Mouse (Mus musculus) hindbrain, embryonic 15.5 days (tissue): ENCODE measurements around the gene Hist1h2bb. TPM values are rescaled to one million over a fixed set of nuclear protein-coding genes. Genes with fewer than 3 reads are reported as not detected.
"Not testable (repeated sequence)": the region's sequence is repeated elsewhere in the genome, so short reads cannot be mapped to it uniquely, and the experiment has no call there.

Experiments
- ATAC-seq: fragments of 200-750 bp; cut with Nextera tagmentation; 2 replicates; pipeline ENCODE4 v1.8.0; 2017; ENCODE audit warnings: low read depth, moderate number of reproducible peaks, moderate TSS enrichment; ENCODE audit not compliant: low FRiP score
- H3K27ac ChIP-seq: fragments of 300-500 bp; sonication (generic); replicated peaks from 2 replicates; pipeline ENCODE4 v1.5.1; 2015; ENCODE audit warnings: mild to moderate bottlenecking, inconsistent platforms
- H3K27me3 ChIP-seq: fragments of 300-500 bp; sonication (generic); 2 replicates; pipeline ENCODE4 v1.6.1; 2015; ENCODE audit warnings: control low read depth, inconsistent platforms
- H3K36me3 ChIP-seq: fragments of 300-500 bp; sonication (generic); 2 replicates; pipeline ENCODE4 v1.6.1; 2015; ENCODE audit warnings: control low read depth, inconsistent platforms
- H3K4me1 ChIP-seq: fragments of 300-500 bp; sonication (generic); replicated peaks from 2 replicates; pipeline ENCODE4 v1.6.1; 2015; ENCODE audit warnings: control low read depth, inconsistent platforms
- H3K4me2 ChIP-seq: fragments of 300-500 bp; sonication (generic); 2 replicates; pipeline ENCODE4 v1.6.1; 2015; ENCODE audit warnings: moderate library complexity, mild to moderate bottlenecking, inconsistent platforms
- H3K4me3 ChIP-seq: fragments of 300-500 bp; sonication (generic); 2 replicates; pipeline ENCODE4 v1.5.1; 2015; ENCODE audit warnings: mild to moderate bottlenecking, inconsistent platforms
- H3K9ac ChIP-seq: fragments of 300-500 bp; sonication (generic); 2 replicates; pipeline ENCODE4 v1.6.1; 2015; ENCODE audit warnings: inconsistent platforms
- H3K9me3 ChIP-seq: fragments of 300-500 bp; sonication (generic); 2 replicates; pipeline ENCODE4 v1.6.1; 2016; ENCODE audit warnings: control low read depth, inconsistent platforms
- WGBS: fragments of 180-500 bp; shearing (Covaris S2); methylation state at CpG from one replicate; pipeline ENCODE4 v1.1.7; 2015; 5-methylcytosine and 5-hydroxymethylcytosine counted together
- polyA plus RNA-seq: library from polyadenylated mRNA; unstranded; fragments of >200 nt; fragmentation: Nextera tagmentation; extraction: Ambion mirVana; gene quantifications from 2 replicates; pipeline ENCODE4 v1.2.1, GENCODE M21; 2015

Gene Hist1h2bb
- polyA plus RNA-seq, 1 experiment from 2014 or later: not detected

DNA sequence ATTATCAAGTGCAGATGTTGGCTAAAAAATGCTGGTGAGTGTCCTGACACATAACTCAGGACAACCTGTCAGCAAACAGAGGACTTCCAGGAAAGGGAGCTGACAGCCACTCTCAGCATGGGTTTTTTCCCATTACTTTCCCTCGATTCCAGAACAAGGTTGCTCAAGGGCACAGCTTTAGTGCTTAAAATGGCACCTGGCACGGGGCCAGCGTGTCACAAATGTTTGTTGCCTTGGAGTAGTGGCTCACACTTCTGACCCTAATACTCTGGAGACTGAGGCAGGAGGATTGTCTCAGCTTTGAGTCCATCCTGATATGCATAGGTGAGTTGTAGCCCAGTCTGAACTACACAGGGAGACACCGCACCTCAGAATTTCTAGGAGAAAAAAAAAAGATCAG, 37.9 kb upstream of the Hist1h2bb start:
- no peak for ATAC-seq
- no peak overlapping the region for H3K9ac ChIP-seq
- peaks cover 8% of the 10 kb centered on the region for H3K4me1 ChIP-seq
- no peaks in the 10 kb centered on the region for H3K36me3 ChIP-seq
- H3K27me3 ChIP-seq: no peaks in the 10 kb centered on the region
- 81% methylated on average over 4 of the region's 4 CpGs for WGBS
- no peak overlapping the region for H3K27ac ChIP-seq
- H3K9me3 ChIP-seq: no peaks in the 10 kb centered on the region
- no peak overlapping the region for H3K4me2 ChIP-seq
- H3K4me3 ChIP-seq: no peak overlapping the region

DNA sequence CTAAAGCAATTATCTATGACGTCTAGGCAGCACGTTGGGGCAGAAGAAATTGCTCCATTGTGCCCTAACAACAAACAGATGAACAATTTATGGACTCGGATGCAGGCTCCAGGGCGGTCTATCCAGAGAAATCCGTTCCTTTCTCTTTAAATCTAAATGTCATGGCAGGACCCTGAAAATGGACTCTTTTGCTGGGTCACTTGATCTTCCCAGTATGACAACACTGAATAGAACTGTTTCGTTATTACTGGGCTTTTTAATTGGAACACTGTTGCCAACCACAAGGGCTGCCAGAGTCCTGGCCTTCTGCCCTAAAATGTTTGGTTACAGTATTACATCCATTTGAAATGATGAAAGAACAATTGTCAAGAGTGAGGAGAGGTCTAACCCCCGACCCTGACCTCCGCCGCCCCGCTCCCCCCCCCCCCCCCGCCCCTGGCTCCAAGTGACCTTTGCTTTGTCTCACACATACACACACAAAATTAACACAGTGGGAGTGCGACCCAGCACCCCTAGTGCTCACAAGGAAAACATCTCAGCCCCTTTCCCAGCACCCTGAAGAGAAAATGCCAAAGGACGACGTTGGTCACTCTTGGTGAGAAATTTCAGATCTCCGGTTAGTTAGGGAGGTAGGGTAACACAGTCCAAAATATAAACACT, 36.7 kb upstream of the Hist1h2bb start:
- ATAC-seq: no peak
- 9% methylated on average over 15 of the region's 15 CpGs for WGBS
- peak overlapping the region; percentile 0; the same call in 1 of the 2 replicates for H3K27ac ChIP-seq

DNA sequence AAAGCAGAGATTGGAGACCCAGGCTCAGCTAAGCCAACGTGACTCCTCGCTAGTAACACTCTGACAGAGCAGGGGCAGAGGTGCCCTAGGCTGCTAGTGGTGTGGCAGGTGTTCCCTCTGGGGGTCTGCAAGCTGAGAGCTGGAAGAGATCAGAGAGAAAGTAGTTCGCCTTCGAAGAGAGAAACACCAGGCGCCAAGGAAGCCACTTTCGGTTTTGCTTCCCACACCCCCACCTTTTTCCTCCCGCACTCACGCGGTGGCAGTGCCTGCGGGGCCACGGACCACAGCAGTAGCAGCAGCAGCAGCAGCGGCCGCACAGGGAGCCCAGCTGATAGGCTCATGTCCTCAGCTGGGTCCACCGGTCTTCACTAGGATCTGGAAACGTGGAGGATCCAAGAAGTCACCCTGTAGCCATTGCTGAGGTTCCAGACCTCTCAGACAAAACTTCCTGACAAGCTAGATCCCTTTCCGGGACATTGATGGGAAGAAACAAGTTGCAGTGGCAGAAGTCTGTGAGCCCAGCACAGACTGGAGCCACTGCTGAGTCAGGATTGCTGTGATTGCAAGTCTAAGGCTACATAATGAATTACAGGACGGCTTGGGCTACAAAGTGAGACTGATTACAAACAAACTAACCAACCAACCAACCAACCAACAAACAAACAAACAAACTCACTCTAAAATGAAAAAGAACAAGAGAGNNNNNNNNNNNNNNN, 36.0 kb upstream of the Hist1h2bb start, which contains the start of gene Hfe:
Hfe (minus strand) TSS at position 481 of the 716 bp plus-strand sequence.
- H3K4me1 ChIP-seq: peaks cover 8% of the 10 kb centered on the region
- H3K27ac ChIP-seq: peak within 1 kb of the TSS; percentile 0; the same call in 1 of the 2 replicates
- H3K4me2 ChIP-seq: peak within 1 kb of the TSS; percentile 54
- 3% methylated on average over 17 of the region's 17 CpGs for WGBS
- no peaks in the 10 kb centered on the region for H3K27me3 ChIP-seq
- H3K9me3 ChIP-seq: no peaks in the 10 kb centered on the region
- H3K4me3 ChIP-seq: peak within 1 kb of the TSS; percentile 28
- no peaks in the 10 kb centered on the region for H3K36me3 ChIP-seq
- peak; percentile 72; the same call in 1 of the 2 replicates for ATAC-seq
- peak within 1 kb of the TSS; percentile 21; the same call in 1 of the 2 replicates for H3K9ac ChIP-seq

More for the DNA sequence above, 36.7 kb upstream of the Hist1h2bb start:
- H3K9me3 ChIP-seq: no peaks in the 10 kb centered on the region
- H3K36me3 ChIP-seq: no peaks in the 10 kb centered on the region
- peak overlapping the region; percentile 28 for H3K4me3 ChIP-seq
- peaks cover 8% of the 10 kb centered on the region for H3K4me1 ChIP-seq
- no peaks in the 10 kb centered on the region for H3K27me3 ChIP-seq
- H3K9ac ChIP-seq: peak overlapping the region; percentile 21; the same call in 1 of the 2 replicates
- peak overlapping the region; percentile 54 for H3K4me2 ChIP-seq

DNA sequence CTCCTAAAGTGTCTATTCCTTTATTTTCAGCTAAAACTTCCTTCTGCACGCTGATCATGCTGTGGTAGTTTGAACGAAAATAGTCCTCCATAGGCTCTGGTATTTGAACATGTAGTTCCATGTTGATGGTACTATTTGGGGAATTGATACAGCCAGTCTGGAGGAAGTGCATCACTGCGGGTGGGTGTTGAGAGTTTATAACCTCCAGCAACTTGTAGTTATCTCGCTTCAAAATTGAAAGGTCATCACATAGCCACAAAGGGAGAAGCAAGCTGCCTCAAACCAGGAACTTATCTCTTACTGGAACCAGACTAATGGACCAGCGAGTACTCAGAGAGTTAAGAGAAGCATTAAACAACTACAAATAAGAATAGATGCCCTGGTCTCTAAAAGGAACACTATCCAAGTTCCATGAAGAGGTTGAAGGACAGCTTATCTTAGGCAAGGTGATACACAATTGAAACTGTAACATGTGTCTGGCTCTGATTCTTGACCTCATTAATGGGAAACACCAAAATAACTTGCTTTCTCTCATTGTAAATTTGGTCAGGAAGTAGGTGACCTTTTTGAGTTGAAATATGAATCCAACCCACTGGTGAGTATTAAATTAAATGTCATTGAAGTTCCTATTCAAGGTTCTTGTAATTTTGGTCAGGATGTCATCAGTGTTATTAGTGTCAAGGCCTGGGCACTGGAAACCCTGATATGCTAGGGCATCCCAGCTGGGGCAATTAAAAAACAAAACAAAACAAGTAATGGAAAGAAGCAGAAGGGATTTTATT, 30.1 kb upstream of the Hist1h2bb start:
- Histone ChIP-seq H3K4me1 (no peaks in the 10 kb centered on the region), H3K36me3 (no peaks in the 10 kb centered on the region), H3K9ac (no peak overlapping the region), H3K4me2 (no peak overlapping the region), H3K9me3 (no peaks in the 10 kb centered on the region), H3K27ac (no peak overlapping the region), H3K4me3 (no peak overlapping the region), H3K27me3 (no peaks in the 10 kb centered on the region)
- ATAC-seq: no peak
- 88% methylated on average over 5 of the region's 5 CpGs for WGBS

DNA sequence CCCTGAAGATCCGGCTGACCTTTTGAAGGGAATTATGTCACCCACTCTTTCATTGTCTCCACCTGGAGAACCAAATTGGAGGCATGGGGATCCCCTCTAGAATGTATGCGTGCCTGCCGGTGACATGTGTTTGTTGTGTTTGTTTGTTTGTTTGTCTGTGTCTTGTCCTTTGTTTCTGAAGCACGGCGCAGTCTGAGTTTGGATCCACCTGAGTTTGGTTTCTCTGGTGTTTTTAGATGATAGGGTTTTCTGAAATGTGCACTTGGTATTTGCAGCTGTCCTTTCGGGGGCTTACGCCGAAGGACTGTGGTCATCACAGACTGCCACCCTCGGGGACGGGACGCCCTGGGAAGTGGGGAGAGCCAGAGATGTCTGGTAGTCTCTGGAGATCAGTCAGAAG, 29.4 kb upstream of the Hist1h2bb start:
- Histone ChIP-seq H3K4me3 (no peak overlapping the region), H3K27ac (no peak overlapping the region), H3K9me3 (no peaks in the 10 kb centered on the region), H3K27me3 (no peaks in the 10 kb centered on the region), H3K36me3 (no peaks in the 10 kb centered on the region), H3K9ac (no peak overlapping the region), H3K4me1 (no peaks in the 10 kb centered on the region), H3K4me2 (no peak overlapping the region)
- WGBS: 57% methylated on average over 11 of the region's 11 CpGs
- no peak for ATAC-seq

DNA sequence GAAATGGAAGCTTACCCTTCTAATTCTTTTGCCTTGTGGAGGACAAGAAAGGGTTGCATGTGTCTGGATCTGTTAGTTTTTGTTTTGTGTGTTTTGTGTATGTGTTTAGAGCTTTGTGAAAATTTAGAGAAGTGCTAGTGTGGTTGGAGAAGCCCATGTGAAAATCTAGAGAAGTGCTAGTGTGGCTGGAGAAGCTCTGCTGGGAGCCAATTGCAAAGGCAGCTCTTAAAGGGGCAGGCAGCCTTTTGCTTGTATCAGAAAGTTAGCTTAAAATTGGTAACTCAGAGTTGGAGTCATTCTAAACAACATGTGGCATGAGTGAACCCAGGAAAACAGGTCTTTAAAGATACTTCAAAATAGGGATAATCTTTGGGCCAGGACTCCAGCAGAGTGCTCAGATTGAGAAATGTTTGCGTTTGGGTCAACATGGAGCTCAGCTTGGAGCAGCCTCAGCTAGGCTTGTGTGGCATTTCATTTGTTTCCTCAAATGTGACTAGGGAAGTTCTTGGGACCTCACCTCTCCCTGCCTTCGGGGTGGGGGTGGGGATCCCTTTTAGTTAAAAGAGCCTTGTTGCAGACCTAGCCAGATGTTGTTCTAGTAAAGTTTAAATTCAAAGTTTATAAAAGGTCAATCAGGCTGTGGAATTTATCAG, 28.8 kb upstream of the Hist1h2bb start:
- H3K4me2 ChIP-seq, H3K27ac ChIP-seq: not testable (repeated sequence)
- WGBS: 18% methylated on average over 2 of the region's 2 CpGs

DNA sequence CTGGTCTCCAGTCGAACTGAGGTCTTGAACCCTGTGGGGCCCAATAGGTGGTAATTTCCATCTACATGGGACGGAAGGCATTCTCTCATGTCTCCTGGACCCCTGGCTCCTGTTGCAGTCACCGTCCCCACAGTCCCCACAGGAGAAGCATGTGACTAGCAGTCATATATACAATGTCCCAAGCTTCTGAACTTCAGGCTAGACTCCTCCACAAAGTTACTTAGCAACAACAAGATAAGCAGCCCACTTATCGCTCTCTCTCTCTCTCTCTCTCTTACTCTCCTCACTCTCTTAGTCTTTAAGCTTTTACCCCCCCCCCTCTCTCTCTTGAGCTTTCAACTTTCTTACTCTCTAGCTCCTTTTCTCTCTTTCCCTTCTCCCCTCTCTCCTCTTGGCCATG, 22.3 kb upstream of the Hist1h2bb start:
- Histone ChIP-seq H3K36me3 (no peaks in the 10 kb centered on the region), H3K4me3 (no peak overlapping the region), H3K4me1 (no peaks in the 10 kb centered on the region), H3K9me3 (no peaks in the 10 kb centered on the region), H3K27ac (no peak overlapping the region), H3K4me2 (no peak overlapping the region), H3K27me3 (no peaks in the 10 kb centered on the region), H3K9ac (no peak overlapping the region)
- ATAC-seq: no peak
- 83% methylated on average over 4 of the region's 4 CpGs for WGBS

More for the DNA sequence above, 28.8 kb upstream of the Hist1h2bb start:
- not testable (repeated sequence) for H3K9me3 ChIP-seq, H3K27me3 ChIP-seq, H3K4me1 ChIP-seq, H3K9ac ChIP-seq, ATAC-seq, H3K36me3 ChIP-seq, H3K4me3 ChIP-seq

DNA sequence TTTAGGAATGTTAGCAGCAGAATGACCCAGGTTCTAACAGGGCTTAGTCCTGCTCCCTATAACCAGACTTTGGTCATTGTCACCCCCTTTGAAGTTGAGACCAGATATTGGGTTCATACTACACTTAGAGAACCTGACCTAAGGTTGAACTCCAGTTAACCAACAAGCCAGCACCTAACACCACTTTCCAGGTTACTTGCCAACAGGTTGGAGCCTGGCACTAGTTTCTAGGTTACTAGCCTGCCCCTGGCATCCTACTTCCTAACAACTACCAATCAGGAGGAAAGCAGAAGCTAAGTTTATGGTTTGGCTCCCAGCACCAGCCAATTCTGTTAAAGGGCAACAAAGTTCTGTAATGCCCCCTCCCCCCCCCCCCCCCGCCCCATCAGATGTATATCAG, 21.3 kb upstream of the Hist1h2bb start:
- H3K9ac ChIP-seq: no peak overlapping the region
- H3K9me3 ChIP-seq: no peaks in the 10 kb centered on the region
- no peaks in the 10 kb centered on the region for H3K4me1 ChIP-seq
- H3K36me3 ChIP-seq: no peaks in the 10 kb centered on the region
- H3K27me3 ChIP-seq: no peaks in the 10 kb centered on the region
- no peak overlapping the region for H3K4me2 ChIP-seq
- no peak overlapping the region for H3K27ac ChIP-seq
- no peak for ATAC-seq
- 40% methylated on average over 1 of the region's 1 CpGs for WGBS
- no peak overlapping the region for H3K4me3 ChIP-seq

DNA sequence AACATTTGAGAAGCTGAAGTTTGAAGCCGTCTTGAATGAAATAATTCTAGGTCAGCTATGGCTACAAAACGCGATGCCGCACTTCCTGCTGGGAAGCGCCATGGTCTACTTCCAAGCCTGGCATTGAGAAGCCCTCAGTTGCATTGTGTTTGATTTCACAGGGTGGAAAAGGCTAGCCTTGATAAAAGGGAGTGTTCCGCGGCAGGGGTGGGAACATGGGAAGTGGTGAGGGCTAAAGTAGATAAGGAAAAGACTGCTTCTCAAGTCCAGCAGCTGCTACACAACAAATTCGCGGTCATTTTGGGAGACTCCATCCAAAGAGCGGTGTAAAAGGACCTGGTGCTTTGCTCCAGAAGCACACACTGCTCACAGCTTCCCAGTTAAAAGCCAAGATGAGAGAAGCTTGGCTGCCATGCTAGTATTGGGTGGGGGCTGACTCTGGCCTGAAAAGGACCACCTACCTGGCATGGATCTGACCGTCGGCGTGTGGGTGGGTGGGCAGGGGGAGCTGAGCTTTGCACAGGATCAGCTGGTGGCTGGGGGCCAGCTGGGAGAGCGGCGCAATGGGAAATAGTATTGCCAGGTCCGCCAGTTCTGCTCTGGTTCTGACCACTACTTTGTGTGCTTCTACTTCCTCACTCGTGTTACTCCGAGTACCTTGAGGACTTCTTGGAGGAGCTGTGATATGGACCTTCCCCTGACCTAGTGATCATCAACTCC, 17.9 kb upstream of the Hist1h2bb start:
- Histone ChIP-seq H3K4me1 (no peaks in the 10 kb centered on the region), H3K27me3 (no peaks in the 10 kb centered on the region), H3K9me3 (no peaks in the 10 kb centered on the region), H3K36me3 (no peaks in the 10 kb centered on the region), H3K27ac (no peak overlapping the region), H3K9ac (no peak overlapping the region), H3K4me3 (no peak overlapping the region), H3K4me2 (no peak overlapping the region)
- 84% methylated on average over 18 of the region's 18 CpGs for WGBS
- no peak for ATAC-seq

DNA sequence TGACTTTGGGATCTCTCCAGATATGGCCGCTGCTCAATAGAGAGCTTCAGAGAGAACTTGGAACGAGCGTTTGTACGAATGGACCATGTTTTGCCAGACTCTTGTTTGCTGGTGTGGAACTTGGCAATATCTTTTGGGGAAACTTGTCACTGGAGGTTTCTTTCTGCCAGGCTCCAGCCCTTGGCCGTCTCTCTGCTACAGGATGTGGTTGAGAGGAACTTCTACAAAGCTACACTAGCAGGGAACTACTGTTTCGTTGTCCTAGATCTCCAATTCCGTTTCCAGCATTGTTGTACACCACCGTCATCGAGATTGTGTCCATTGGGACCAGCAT, 17.4 kb upstream of the Hist1h2bb start:
- no peaks in the 10 kb centered on the region for H3K4me1 ChIP-seq
- WGBS: 92% methylated on average over 9 of the region's 9 CpGs
- H3K27ac ChIP-seq: no peak overlapping the region
- H3K27me3 ChIP-seq: no peaks in the 10 kb centered on the region
- H3K36me3 ChIP-seq: no peaks in the 10 kb centered on the region
- ATAC-seq: no peak
- no peak overlapping the region for H3K9ac ChIP-seq
- H3K9me3 ChIP-seq: no peaks in the 10 kb centered on the region
- no peak overlapping the region for H3K4me2 ChIP-seq
- no peak overlapping the region for H3K4me3 ChIP-seq

DNA sequence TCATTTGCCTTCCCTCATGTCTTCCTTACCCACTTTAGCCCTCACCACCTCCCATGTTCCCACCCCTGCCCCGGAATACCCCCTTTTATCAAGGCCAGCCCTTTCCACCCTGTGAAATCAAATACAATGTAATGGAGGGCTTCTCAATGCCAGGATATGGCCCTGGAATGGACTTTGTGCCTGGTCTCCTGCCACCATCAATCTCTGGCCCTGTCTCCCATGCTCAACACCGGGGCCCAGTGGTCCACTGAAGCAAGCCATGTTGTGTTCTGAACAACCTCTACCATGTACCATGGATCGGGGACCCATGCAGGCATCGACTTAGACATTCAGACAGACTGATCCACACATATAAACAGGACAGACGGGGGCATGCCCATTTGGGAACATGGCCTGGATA, 16.8 kb upstream of the Hist1h2bb start:
- Histone ChIP-seq H3K4me1 (no peaks in the 10 kb centered on the region), H3K27ac (no peak overlapping the region), H3K36me3 (no peaks in the 10 kb centered on the region), H3K9ac (no peak overlapping the region), H3K9me3 (no peaks in the 10 kb centered on the region), H3K27me3 (no peaks in the 10 kb centered on the region), H3K4me3 (no peak overlapping the region), H3K4me2 (no peak overlapping the region)
- ATAC-seq: no peak
- 93% methylated on average over 5 of the region's 5 CpGs for WGBS
